Mouse (Mus musculus) limb, embryonic 15.5 days (tissue): ENCODE measurements at regions not wholly inside any gene's neighbourhood (a gene's known extent, or its start where the extent isn't known, plus 50 kb on each side); places are given as distances from the start of the nearest gene placed in this dataset.

Experiments
- ATAC-seq: fragments of 200-750 bp; cut with Nextera tagmentation; 2 replicates; pipeline ENCODE4 v1.8.0; 2017; ENCODE audit warnings: low read depth, moderate TSS enrichment; ENCODE audit not compliant: insufficient number of reproducible peaks, low FRiP score, low TSS enrichment
- H3K27ac ChIP-seq: fragments of 300-500 bp; sonication (generic); 2 replicates; pipeline ENCODE4 v1.5.1; 2015; ENCODE audit warnings: moderate library complexity, mild to moderate bottlenecking, inconsistent platforms
- H3K27me3 ChIP-seq: fragments of 300-500 bp; sonication (generic); 2 replicates; pipeline ENCODE4 v1.6.1; 2015; ENCODE audit warnings: inconsistent platforms
- H3K36me3 ChIP-seq: fragments of 300-500 bp; sonication (generic); 2 replicates; pipeline ENCODE4 v1.6.1; 2015; ENCODE audit warnings: inconsistent platforms
- H3K4me1 ChIP-seq: fragments of 300-500 bp; sonication (generic); 2 replicates; pipeline ENCODE4 v1.6.1; 2015; ENCODE audit warnings: inconsistent platforms
- H3K4me2 ChIP-seq: fragments of 300-500 bp; sonication (generic); 2 replicates; pipeline ENCODE4 v1.6.1; 2015; ENCODE audit warnings: mild to moderate bottlenecking, inconsistent platforms
- H3K4me3 ChIP-seq: fragments of 300-500 bp; sonication (generic); 2 replicates; pipeline ENCODE4 v1.5.1; 2015; ENCODE audit warnings: mild to moderate bottlenecking, inconsistent platforms
- H3K9ac ChIP-seq: fragments of 300-500 bp; sonication (generic); 2 replicates; pipeline ENCODE4 v1.6.1; 2015; ENCODE audit warnings: inconsistent platforms
- H3K9me3 ChIP-seq: fragments of 300-500 bp; sonication (generic); 2 replicates; pipeline ENCODE4 v1.6.1; 2016; ENCODE audit warnings: inconsistent platforms
- WGBS: fragments of 180-500 bp; shearing (Covaris S2); methylation state at CpG from one replicate; pipeline ENCODE4 v1.1.7; 2015; 5-methylcytosine and 5-hydroxymethylcytosine counted together

DNA sequence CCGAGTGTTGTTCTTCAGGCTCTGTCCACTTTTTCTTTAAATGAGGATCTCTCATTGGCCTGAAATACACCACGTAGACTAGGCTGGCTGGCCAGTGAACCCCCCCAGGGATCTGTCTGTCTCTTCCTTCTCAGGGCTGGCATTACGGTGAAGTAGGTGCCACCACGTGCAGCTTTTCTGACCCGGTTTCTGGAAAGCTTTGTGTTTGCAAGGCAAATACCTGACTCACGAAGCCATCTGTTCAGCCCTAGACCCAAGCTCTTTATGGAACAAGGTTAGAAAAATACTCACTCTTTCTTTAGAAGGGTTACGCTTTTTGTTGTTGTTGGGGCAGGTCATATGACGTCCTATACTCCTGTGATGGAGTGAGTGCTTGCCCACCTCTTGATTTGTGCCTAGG lies 133.3 kb upstream of the Ptprt start:
- Histone ChIP-seq H3K27me3 (no peaks in the 10 kb centered on the region), H3K9ac (no peak overlapping the region), H3K36me3 (no peaks in the 10 kb centered on the region), H3K9me3 (no peaks in the 10 kb centered on the region), H3K27ac (no peak overlapping the region), H3K4me2 (no peak overlapping the region), H3K4me3 (no peak overlapping the region), H3K4me1 (peaks cover 8% of the 10 kb centered on the region; the same call in 1 of the 2 replicates)
- 87% methylated on average over 8 of the region's 8 CpGs for WGBS
- no peak for ATAC-seq

DNA sequence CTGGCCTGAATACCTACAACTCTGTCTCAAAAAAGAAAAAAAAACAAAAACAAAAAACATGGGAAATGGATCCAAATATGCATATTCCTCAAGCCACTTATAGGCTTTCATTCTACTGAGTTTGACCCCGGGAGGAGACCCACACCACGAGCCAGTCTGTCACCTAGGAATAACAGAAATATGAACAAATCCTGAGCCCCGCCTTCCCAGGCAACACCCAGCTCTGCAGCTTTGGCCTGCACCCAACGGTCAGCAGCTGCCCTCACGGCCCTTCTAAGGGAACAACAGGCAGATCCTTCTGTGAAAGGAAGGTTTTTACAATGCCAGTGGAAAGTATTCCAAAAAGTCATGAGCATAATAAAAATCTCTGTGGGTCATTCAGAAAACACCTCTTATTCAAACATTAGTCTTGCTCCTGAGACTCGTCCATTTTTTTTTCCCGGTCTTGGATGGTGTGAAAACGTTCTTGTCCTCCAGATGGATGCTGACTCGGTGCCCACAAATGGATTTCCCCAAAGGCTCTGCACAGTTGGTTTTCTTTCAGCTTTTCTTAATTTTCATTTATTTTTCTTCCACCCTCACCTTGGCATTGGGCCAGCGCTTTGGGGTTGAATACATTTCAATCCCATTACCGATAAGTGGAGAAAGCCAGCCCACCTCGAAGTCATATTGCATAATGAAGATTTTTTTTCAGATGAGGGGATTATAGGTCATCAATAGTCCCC lies 130.6 kb upstream of the Ptprt start:
- no peak overlapping the region for H3K9ac ChIP-seq
- no peaks in the 10 kb centered on the region for H3K36me3 ChIP-seq
- no peak for ATAC-seq
- H3K27ac ChIP-seq: no peak overlapping the region
- H3K27me3 ChIP-seq: no peaks in the 10 kb centered on the region
- H3K4me1 ChIP-seq: peaks cover 8% of the 10 kb centered on the region; the same call in 1 of the 2 replicates
- no peak overlapping the region for H3K4me3 ChIP-seq
- H3K9me3 ChIP-seq: no peaks in the 10 kb centered on the region
- H3K4me2 ChIP-seq: no peak overlapping the region; the same call in 1 of the 2 replicates
- WGBS: 44% methylated on average over 12 of the region's 12 CpGs

DNA sequence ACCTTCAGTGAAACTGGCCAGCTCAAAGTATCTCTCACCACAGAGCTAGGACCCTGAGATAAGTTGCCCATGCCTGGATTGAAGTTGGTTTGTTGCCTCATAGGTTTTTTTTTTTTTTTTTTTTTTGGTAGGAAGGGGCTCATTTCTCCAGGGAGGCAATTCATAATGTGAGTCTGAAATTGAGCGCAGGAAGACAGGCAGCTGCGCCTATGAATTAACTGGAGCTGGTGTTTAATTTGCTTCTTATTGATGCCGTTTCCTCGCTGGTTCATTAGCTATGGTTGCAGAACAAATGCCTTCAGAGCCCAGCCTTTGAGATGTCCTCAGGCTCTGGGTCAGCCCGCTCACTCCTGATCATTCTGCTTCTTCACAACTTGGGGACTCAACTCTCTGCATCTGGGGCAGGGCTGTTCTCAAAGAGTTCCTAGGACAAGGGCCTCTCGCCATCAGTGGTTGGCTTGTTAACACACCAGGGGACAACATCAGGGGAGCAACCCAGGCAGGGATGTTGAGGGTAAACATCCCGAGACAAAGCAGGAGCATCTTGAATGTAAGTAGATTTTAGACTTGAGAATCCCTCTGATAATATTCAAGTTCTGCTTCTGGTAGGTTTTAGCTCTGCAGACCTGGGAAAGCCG lies 123.3 kb upstream of the Ptprt start:
- no peaks in the 10 kb centered on the region for H3K9me3 ChIP-seq
- no peaks in the 10 kb centered on the region for H3K4me1 ChIP-seq
- H3K27me3 ChIP-seq: no peaks in the 10 kb centered on the region
- ATAC-seq: no peak
- no peak overlapping the region for H3K4me3 ChIP-seq
- H3K27ac ChIP-seq: no peak overlapping the region
- WGBS: 62% methylated on average over 8 of the region's 8 CpGs
- H3K36me3 ChIP-seq: no peaks in the 10 kb centered on the region
- H3K4me2 ChIP-seq: no peak overlapping the region
- no peak overlapping the region for H3K9ac ChIP-seq

DNA sequence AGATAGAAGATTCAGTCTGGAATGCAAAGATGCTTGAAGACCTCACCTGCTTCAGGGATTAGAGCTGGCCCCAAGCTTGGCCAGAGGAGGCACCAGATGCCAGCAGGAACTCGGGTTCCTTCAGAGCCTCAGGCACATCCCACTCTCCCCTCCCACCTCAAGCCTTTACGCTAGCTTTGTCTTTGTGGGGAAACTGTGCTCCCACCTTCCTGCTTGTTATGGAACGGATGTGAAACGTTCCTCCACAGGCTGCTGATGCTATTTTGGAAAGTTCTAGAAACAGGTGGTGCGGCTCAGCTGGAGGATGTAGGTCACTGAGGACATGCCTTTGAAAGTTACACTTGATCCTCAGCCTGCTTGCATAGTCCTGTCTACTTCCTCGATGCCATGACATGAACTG lies 120.7 kb upstream of the Ptprt start:
- Histone ChIP-seq H3K4me2 (no peak overlapping the region), H3K27me3 (no peaks in the 10 kb centered on the region), H3K4me1 (no peaks in the 10 kb centered on the region), H3K9me3 (no peaks in the 10 kb centered on the region), H3K36me3 (no peaks in the 10 kb centered on the region), H3K4me3 (no peak overlapping the region), H3K27ac (no peak overlapping the region), H3K9ac (no peak overlapping the region)
- no peak for ATAC-seq
- WGBS: 68% methylated on average over 6 of the region's 6 CpGs

DNA sequence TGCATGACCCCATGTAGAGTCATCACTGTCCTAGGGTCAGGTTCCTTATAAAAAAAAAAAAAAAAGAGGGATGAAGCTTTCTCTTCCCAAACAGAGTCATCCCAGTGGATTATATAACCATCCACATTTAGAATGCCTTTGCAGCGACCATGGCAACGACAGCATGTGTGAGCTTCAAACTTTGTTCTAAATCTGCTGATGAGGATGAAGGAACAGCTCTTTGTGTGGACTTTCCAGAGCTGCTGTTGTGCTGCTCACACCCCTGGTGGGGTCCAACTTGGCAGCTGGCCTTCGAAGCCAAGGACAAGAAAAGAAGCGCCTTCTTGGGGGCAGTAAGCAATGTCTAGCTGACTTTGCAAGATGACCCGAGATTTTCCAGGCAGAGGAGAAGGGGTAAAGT lies 115.6 kb upstream of the Ptprt start:
- Histone ChIP-seq H3K27ac (no peak overlapping the region), H3K4me2 (no peak overlapping the region), H3K4me1 (no peaks in the 10 kb centered on the region), H3K27me3 (no peaks in the 10 kb centered on the region), H3K36me3 (no peaks in the 10 kb centered on the region), H3K4me3 (no peak overlapping the region), H3K9me3 (no peaks in the 10 kb centered on the region), H3K9ac (no peak overlapping the region)
- 83% methylated on average over 5 of the region's 5 CpGs for WGBS
- no peak for ATAC-seq

DNA sequence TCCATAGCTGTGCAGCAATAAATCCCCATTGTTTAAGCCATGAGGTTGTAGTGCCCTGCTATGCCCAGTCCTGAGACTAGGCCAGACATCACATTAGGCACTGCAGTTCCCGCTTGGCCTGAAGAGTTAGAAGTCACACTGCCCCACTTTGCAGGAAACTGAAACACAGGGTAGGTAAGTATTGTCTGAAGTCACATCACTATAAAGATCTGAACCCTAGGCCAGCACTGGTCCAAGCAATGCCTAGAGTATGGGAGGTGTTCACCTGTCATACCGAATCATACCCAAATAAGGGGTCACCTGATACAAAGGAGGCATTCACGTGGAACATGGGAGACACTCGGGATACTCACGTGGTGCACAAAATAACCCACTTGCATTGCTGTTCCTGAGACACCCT lies 111.6 kb upstream of the Ptprt start:
- H3K27me3 ChIP-seq: no peaks in the 10 kb centered on the region
- no peaks in the 10 kb centered on the region for H3K4me1 ChIP-seq
- 86% methylated on average over 5 of the region's 5 CpGs for WGBS
- H3K36me3 ChIP-seq: no peaks in the 10 kb centered on the region
- H3K4me3 ChIP-seq: no peak overlapping the region
- no peak overlapping the region for H3K4me2 ChIP-seq
- ATAC-seq: no peak
- H3K9me3 ChIP-seq: no peaks in the 10 kb centered on the region
- H3K27ac ChIP-seq: no peak overlapping the region
- H3K9ac ChIP-seq: no peak overlapping the region

DNA sequence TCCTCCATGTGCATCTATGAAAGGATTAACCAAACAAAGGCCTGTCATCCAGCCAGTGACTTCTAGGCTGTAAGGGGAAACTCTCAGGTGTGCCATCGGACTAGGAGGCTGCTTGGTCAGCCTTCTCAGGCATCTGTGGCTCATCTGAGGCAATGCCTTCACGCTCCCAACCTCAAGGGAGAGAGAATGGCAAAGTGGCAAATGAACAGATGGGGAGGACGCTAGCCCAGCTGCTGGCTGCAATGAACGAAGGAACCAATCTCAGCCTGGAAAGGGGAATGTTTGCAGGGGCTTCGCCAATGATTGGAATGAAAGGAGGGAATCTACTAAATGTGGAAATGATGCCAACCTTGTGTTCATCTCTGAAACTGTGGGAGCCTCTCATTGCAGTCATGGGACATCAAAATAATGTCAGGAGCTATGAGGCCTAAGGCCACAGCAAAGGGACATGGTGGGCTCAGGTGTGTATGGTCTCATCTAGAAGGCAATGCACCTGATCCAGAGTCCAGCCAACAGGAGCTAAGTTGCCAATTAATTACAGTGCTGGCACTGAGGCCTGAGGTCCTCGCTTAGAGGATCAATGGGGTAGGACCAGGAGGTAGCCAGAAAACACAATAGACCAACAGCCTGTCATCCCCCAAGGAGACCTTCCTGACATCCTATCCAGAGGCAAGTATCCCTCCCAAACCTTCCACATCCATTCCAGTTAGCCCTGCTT lies 108.9 kb upstream of the Ptprt start:
- H3K27ac ChIP-seq: no peak overlapping the region
- H3K9me3 ChIP-seq: no peaks in the 10 kb centered on the region
- H3K9ac ChIP-seq: no peak overlapping the region
- H3K4me1 ChIP-seq: no peaks in the 10 kb centered on the region
- H3K27me3 ChIP-seq: no peaks in the 10 kb centered on the region
- no peaks in the 10 kb centered on the region for H3K36me3 ChIP-seq
- whole genome bisulfite sequencing: 71% methylated on average over 6 of the region's 6 CpGs
- no peak for ATAC-seq
- H3K4me3 ChIP-seq: no peak overlapping the region
- no peak overlapping the region for H3K4me2 ChIP-seq

DNA sequence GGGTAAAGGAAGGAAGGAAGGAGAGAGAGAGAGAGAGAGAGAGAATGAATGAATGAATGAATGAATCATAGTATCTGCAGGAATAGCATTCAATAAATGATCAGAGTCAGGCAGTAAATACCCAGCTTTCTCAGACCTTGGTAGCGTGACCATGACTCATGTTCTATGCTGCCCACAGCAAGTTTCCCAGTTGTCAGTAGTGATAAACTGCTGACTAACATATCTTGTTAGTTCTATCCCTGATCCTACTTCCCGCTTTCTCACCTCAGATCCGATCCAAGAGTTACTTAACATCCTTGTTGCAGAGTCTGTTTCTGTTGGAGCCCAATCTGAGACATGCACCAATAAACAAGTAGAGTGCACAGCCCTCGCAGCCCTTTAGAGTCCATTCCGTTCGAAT lies 103.1 kb upstream of the Ptprt start:
- H3K27me3 ChIP-seq: no peaks in the 10 kb centered on the region
- no peak overlapping the region for H3K27ac ChIP-seq
- no peak overlapping the region for H3K4me3 ChIP-seq
- H3K36me3 ChIP-seq: no peaks in the 10 kb centered on the region
- no peaks in the 10 kb centered on the region for H3K4me1 ChIP-seq
- no peak overlapping the region for H3K9ac ChIP-seq
- ATAC-seq: no peak
- no peak overlapping the region for H3K4me2 ChIP-seq
- H3K9me3 ChIP-seq: no peaks in the 10 kb centered on the region
- 92% methylated on average over 6 of the region's 6 CpGs for WGBS

DNA sequence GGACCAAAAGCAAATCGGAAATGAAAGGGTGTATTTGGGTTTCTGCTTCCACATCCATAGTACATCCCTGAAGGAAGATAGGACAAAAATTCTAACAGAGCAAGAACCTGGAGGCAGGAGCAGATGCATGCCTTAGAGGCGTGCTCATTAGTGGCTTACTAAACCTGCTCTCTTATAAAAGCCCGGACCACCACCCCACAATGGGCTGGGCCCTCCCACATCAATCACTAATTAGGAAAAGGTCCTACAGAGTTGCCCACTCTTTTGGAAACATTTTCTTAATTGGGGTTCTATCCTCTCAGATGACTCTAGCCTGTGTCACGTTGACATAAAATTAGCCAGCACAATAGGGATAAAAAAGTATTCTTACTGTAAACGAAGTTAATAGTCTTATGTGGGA lies 79.6 kb upstream of the Ptprt start:
- no peaks in the 10 kb centered on the region for H3K4me1 ChIP-seq
- no peaks in the 10 kb centered on the region for H3K9me3 ChIP-seq
- 38% methylated on average over 5 of the region's 5 CpGs for WGBS
- no peak overlapping the region for H3K27ac ChIP-seq
- no peak overlapping the region for H3K4me3 ChIP-seq
- no peak overlapping the region for H3K4me2 ChIP-seq
- no peaks in the 10 kb centered on the region for H3K36me3 ChIP-seq
- no peaks in the 10 kb centered on the region for H3K27me3 ChIP-seq
- no peak for ATAC-seq
- H3K9ac ChIP-seq: no peak overlapping the region

DNA sequence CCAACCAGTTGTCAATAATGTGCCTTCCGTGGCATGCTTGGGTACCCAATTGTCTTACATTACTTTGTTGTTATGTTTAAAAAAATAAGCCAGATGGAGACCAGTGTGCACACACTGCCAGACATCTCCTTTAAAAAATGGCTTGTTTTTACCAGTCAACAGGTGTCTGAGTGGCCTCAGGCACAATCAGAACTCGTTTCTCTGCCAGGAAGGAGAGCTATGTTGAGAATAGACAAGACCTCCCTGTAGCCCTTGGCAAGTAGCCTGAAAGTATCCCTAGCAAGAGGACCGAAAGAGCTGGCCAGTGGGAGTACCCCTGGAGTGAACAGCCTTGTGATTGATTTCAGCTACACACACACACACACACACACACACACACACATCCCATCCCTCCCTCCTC lies 74.8 kb upstream of the Ptprt start:
- no peak overlapping the region for H3K4me3 ChIP-seq
- WGBS: 35% methylated on average over 3 of the region's 3 CpGs
- H3K9me3 ChIP-seq: no peaks in the 10 kb centered on the region
- no peaks in the 10 kb centered on the region for H3K4me1 ChIP-seq
- no peaks in the 10 kb centered on the region for H3K36me3 ChIP-seq
- H3K9ac ChIP-seq: no peak overlapping the region
- H3K27me3 ChIP-seq: no peaks in the 10 kb centered on the region
- ATAC-seq: no peak
- no peak overlapping the region for H3K4me2 ChIP-seq
- no peak overlapping the region for H3K27ac ChIP-seq

DNA sequence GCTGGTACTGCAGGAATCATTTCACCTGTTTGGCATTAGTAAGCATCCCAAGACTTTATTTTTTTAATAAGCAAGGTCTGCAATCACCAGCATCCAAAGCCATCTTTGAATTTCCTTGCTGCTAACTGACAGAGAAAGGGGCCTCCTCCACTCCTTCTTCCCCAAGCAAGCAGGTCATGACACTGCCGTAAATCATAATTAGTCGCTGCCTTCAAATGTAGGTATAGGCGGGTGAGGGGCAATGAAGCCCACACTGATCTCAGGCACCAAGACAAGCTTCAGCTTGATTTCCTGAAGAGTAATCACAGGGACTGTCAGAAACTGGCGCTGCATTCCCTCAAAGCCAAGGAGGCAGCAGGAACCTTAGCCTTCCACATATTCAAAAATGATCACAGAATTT lies 73.3 kb upstream of the Ptprt start:
- no peaks in the 10 kb centered on the region for H3K27me3 ChIP-seq
- no peak for ATAC-seq
- H3K4me3 ChIP-seq: no peak overlapping the region
- WGBS: 35% methylated on average over 4 of the region's 4 CpGs
- H3K36me3 ChIP-seq: no peaks in the 10 kb centered on the region
- H3K4me1 ChIP-seq: no peaks in the 10 kb centered on the region
- H3K9me3 ChIP-seq: no peaks in the 10 kb centered on the region
- H3K9ac ChIP-seq: no peak overlapping the region
- H3K4me2 ChIP-seq: no peak overlapping the region
- H3K27ac ChIP-seq: no peak overlapping the region

DNA sequence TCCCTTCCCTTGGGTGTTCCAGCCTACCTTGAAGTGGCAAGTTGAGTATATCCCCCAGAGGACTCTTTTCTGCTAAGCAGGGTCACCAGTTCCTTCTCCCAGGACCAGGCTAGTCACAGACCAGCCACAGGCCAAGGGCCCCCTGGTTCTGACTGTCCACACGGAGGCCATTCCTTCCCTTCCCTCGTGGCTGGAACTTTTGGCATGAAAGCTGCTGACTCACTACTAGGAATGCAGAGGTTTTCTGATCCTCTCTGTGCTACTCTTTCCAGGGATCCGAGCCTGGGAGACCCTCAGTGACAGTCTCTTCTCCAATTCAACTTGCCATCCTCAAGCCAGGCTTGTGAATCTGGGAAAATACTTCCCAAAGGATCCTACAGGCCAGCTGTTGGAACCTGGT lies 59.1 kb upstream of the Ptprt start:
- WGBS: 50% methylated on average over 3 of the region's 3 CpGs
- Histone ChIP-seq H3K9ac (no peak overlapping the region), H3K27ac (no peak overlapping the region), H3K4me3 (no peak overlapping the region), H3K27me3 (no peaks in the 10 kb centered on the region), H3K36me3 (no peaks in the 10 kb centered on the region), H3K9me3 (no peaks in the 10 kb centered on the region), H3K4me1 (no peaks in the 10 kb centered on the region), H3K4me2 (no peak overlapping the region)
- ATAC-seq: no peak
